Mouse (Mus musculus) retina, postnatal 1 day (tissue): Measurements from ENCODE around the gene Snrpd3.
"Not testable (repeated sequence)": the region's sequence is repeated elsewhere in the genome, so short reads cannot be mapped to it uniquely, and the experiment has no call there.

Source experiments
- DNase-seq: peaks from one replicate; pipeline ENCODE4 v3.0.0-alpha.2; 2012

Gene Snrpd3

DNA sequence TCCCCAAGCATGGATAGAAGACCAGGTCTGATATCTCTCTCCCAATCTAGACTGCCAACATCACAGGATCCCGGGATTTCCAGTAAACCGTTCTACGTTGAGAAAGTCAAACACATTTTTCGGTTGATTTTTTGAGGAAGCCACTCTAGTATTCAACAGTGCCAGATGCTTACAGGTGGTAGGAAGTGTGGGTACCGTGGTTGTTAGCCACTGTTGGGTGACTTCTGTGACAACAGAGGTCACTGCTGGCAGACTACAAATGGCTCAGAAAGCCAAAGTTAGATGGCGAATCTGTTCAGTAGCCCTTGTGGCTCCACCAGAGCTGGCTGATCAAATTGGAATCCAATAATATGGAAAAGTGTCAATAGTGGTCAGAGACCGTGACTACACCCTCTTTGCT lies 13.7 kb upstream of the Snrpd3 start:
- no peak for DNase-seq

GRCm38 (mm10) chr10:75504234-75505129 lies 12.9 kb upstream of the Snrpd3 start:
- DNase-seq = no peak

- DNase-seq = no peak
Measured at GRCm38 (mm10) chr10:75505130-75505495, 12.2 kb upstream of the Snrpd3 start.

GRCm38 (mm10) chr10:75505928-75506327 lies 11.4 kb upstream of the Snrpd3 start:
- DNase-seq = not testable (repeated sequence)

GRCm38 (mm10) chr10:75510446-75510845 lies 6.9 kb upstream of the Snrpd3 start:
- DNase-seq = no peak

DNA sequence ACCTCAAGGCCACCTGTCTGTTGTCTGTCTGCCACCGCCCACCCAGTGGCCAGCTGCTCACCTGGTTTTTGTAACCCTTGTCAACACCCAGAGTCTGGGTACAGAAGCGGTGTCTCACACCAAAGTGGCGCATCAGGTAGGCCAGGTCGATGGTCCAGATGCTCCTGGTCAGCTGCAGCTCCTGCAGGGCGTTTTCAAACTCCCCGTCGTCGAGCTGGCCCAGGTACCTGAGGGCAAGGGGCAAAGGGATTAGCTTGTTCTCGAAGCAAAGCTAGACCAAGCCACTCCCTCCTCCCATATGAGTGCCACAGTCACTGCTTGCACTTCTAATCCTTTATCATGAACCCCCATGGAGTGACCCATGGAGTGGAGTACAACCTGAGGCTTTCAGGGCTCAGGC lies 6.3 kb upstream of the Snrpd3 start:
- no peak for DNase-seq

DNA sequence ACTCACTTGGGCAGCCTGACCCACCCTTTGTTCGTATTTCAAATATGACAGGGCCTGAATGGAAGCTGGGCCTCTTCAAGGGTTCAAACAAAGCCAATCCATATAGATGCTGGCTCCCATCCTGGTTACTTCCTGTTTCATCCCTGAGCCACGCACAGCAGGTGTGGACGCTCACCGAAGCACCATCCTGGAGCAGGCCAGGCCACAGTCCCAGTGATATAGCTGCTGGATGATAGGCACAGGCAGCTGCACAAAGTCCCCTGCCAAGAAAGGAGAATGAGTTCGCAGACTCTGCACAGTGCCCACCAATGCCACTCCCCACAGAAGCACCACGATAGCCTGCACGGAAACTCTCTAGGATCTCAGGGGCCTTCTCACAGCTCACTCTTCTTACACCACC lies 5.5 kb upstream of the Snrpd3 start:
- no peak for DNase-seq

GRCm38 (mm10) chr10:75512796-75513195 lies 4.6 kb upstream of the Snrpd3 start:
- DNase-seq = no peak

- peak; percentile 25 for DNase-seq
Measured at GRCm38 (mm10) chr10:75513306-75514067, 3.9 kb upstream of the Snrpd3 start.

DNA sequence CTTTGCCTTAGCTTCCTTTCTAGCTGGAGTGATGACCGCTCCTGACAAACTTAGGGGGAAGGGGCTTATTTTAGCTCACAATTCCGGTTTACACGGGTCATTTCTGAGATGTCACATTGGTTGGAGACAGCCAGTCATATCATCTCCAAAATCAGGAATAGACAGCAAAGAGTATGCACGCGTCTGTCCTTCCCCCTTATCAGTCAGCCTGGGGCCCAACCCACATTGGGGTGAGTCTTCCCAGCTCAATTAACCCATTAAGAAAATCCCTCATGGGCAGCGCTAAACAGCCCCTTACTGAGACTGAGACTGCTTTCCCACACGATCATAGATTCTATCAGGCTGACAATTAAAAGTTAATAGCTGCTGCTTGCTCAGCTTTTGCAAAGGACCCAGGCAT lies 3.0 kb upstream of the Snrpd3 start:
- DNase-seq = no peak

DNA sequence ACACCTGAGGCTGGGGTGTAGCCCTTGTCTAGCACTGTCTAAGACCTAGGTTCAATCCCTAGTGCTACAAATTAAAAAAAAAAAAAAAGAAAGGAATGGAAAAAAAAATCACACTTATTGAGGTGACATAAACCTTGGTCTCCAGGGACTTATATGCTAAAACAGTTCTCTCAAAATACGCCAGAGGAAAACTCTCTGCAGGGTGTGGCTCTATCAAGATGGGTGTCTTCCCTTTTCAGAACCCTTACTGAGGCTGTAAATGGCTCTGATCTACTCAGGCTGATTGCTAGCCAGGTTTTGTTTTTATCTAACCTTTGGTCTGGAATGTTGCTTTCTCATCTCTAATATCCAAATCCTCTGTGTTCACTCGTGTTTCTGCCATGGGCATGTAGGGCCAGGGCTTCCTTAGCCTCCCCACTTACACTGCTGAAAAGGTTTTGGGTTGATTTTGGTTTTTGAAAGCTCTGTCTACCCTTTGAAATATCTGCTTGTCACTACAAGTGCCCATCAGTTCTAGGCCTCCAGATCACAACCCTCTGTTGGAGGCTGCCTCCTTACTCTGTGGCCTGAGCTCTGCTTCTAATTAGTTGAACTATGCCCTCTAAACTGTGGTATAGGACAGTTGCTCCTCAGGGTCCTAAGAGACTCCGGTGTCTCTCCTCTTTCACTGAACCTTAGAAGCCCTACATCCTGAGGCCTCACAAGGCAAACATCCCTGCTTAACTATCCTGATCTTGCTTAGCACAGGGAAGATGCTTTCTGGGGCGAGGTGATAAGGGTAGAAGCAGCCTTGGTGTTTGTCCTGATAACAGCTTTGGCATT lies 1.9 kb upstream of the Snrpd3 start:
- DNase-seq = no peak

- no peak for DNase-seq
Measured at GRCm38 (mm10) chr10:75516038-75516723, 1.2 kb upstream of the Snrpd3 start.

GRCm38 (mm10) chr10:75516724-75517072 lies 653 bp upstream of the Snrpd3 start:
- DNase-seq = no peak

DNA sequence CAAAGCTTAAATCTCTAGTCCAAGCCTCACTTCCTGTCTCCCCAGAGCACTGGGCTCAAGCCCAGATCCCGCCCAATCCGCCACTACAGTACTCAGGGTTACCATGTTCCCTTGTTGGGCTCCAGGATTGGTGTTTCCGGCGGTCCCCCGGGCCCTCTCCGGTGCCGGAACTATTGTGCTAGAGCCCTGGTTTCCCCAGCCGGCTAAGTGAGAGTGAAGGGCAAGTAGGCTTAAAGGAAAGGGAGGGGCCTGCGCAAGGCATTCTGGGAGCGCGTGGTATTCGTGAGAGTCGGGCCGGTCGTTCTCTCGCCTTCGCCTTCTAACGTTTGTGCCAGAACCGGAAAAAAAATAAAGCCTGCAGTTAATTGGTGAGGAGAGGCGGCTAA lies 400 bp downstream of the Snrpd3 start, which contains the start of gene Gucd1:
TSS of gene Gucd1 (minus strand) at position 215 of the 386 bp plus-strand sequence.
- peak; percentile 98 for DNase-seq

- DNase-seq = no peak
Measured at GRCm38 (mm10) chr10:75520581-75520980, 3.2 kb downstream of the Snrpd3 start.

GRCm38 (mm10) chr10:75521643-75522042 lies 4.3 kb downstream of the Snrpd3 start:
- DNase-seq = no peak

GRCm38 (mm10) chr10:75525450-75525849 lies 8.1 kb downstream of the Snrpd3 start:
- not testable (repeated sequence) for DNase-seq

- no peak for DNase-seq
Measured at GRCm38 (mm10) chr10:75530322-75530721, 13.0 kb downstream of the Snrpd3 start.

GRCm38 (mm10) chr10:75531532-75532090 lies 14.3 kb downstream of the Snrpd3 start:
- no peak for DNase-seq

GRCm38 (mm10) chr10:75534216-75534615 lies 16.9 kb downstream of the Snrpd3 start:
- no peak for DNase-seq

- no peak for DNase-seq
Measured at GRCm38 (mm10) chr10:75534934-75535333, 17.6 kb downstream of the Snrpd3 start.

GRCm38 (mm10) chr10:75535423-75535822 lies 18.1 kb downstream of the Snrpd3 start:
- no peak for DNase-seq
